25 mouse cellular contexts compared by ENCODE assay signal in genomic region chr16:4649692-4650091, GRCm38 (mm10). TPM values are rescaled to one million over a fixed set of nuclear protein-coding genes. Genes with fewer than 3 reads are reported as not detected.
DNase-seq lines count a peak whose midpoint lies in the region; ATAC-seq and TF ChIP-seq lines count a peak whose summit lies in the region.
"Had no signal": no experiment of that assay in that cellular context is flagged by ENCODE, and none has a peak within 500 bp of the region (broad histone marks: within the 10 kb centered on the region; RNA-seq: fewer than 3 reads in every experiment).

No protein-coding gene starts in this region.

- no peak overlapping the region for H3K9ac ChIP-seq in midbrain, embryonic 14.5 days (replicated peaks; ENCODE audit: low read length)
- no peak overlapping the region for H3K9ac ChIP-seq in embryonic facial prominence, embryonic 13.5 days
- no peak overlapping the region for H3K9ac ChIP-seq in limb, embryonic 15.5 days
- H3K9ac ChIP-seq: heart, embryonic 15.5 days; hindbrain, embryonic 12.5 days had no signal

- peak overlapping the region; percentile 78 for H3K27ac ChIP-seq in gastrocnemius, adult 2 months
- peak overlapping the region; percentile 35; the same call in 1 of the 2 replicates for H3K27ac ChIP-seq in midbrain, embryonic 10.5 days (replicated peaks)
- H3K27ac ChIP-seq in midbrain, embryonic 14.5 days (replicated peaks; ENCODE audit: low read depth, low read length) = no peak overlapping the region
- H3K27ac ChIP-seq in embryonic facial prominence, embryonic 13.5 days = peak overlapping the region; percentile 97; the same call in 1 of the 2 replicates
- H3K27ac ChIP-seq in limb, embryonic 15.5 days = peak overlapping the region; percentile 91; the same call in 1 of the 2 replicates
- H3K27ac ChIP-seq: heart, embryonic 15.5 days; hindbrain, embryonic 12.5 days; layer of hippocampus, adult 2 months had no signal

- peaks cover 29% of the 10 kb centered on the region for H3K4me1 ChIP-seq in midbrain, embryonic 10.5 days
- H3K4me1 ChIP-seq in midbrain, embryonic 14.5 days (ENCODE audit: control insufficient read depth, insufficient read depth, low read length) = no peaks in the 10 kb centered on the region
- peaks cover 92% of the 10 kb centered on the region for H3K4me1 ChIP-seq in embryonic facial prominence, embryonic 13.5 days
- peaks cover 98% of the 10 kb centered on the region for H3K4me1 ChIP-seq in limb, embryonic 15.5 days

- intact Hi-C loops in gastrocnemius, adult 2 months (cut with DNase I) = no loop called here
- intact Hi-C loops in gastrocnemius, postnatal 36 days (cut with DNase I) = no loop called here

- H3K36me3 ChIP-seq in midbrain, embryonic 10.5 days = peaks cover 64% of the 10 kb centered on the region
- peaks cover 36% of the 10 kb centered on the region for H3K36me3 ChIP-seq in midbrain, embryonic 14.5 days (ENCODE audit: control insufficient read depth, insufficient read depth, low read length)
- peaks cover 85% of the 10 kb centered on the region for H3K36me3 ChIP-seq in embryonic facial prominence, embryonic 13.5 days
- H3K36me3 ChIP-seq in limb, embryonic 15.5 days = peaks cover 64% of the 10 kb centered on the region

- no peak overlapping the region for H3K4me2 ChIP-seq in midbrain, embryonic 14.5 days (ENCODE audit: low read length)
- no peak overlapping the region for H3K4me2 ChIP-seq in embryonic facial prominence, embryonic 13.5 days
- no peak overlapping the region for H3K4me2 ChIP-seq in limb, embryonic 15.5 days
- H3K4me2 ChIP-seq: heart, embryonic 15.5 days; hindbrain, embryonic 12.5 days had no signal

- TF ChIP-seq CTCF in gastrocnemius, adult 2 months (IDR thresholded peaks at IDR 0.05) = no peak

- peak; percentile 40 for DNase-seq in gastrocnemius, adult 2 months
- DNase-seq in gastrocnemius, postnatal 36 days = no peak
- no peak for DNase-seq in midbrain, embryonic 10.5 days (ENCODE audit: low spot score)
- DNase-seq in midbrain, embryonic 14.5 days = no peak
- DNase-seq in urinary bladder, adult 2 months (ENCODE audit: low spot score) = no peak
- DNase-seq in kidney, postnatal 25 days = no peak
- DNase-seq: adrenal gland, postnatal 25 days; cerebellum, adult 11-12 months; cerebellum, postnatal 25 days; embryo, embryonic 11 days; kidney, adult 2 months; kidney, postnatal 10 days; lung, postnatal 14 days; spleen, adult 18-20 months; thymus, adult 2 months had no signal

- peak overlapping the region; percentile 54 for H3K4me3 ChIP-seq in gastrocnemius, adult 2 months
- no peak overlapping the region for H3K4me3 ChIP-seq in midbrain, embryonic 10.5 days
- no peak overlapping the region for H3K4me3 ChIP-seq in midbrain, embryonic 14.5 days (replicated peaks; ENCODE audit: low read depth, low read length)
- H3K4me3 ChIP-seq in embryonic facial prominence, embryonic 13.5 days = no peak overlapping the region
- no peak overlapping the region for H3K4me3 ChIP-seq in limb, embryonic 15.5 days
- H3K4me3 ChIP-seq: erythroblast, embryonic 14.5 days; heart, embryonic 15.5 days; hindbrain, embryonic 12.5 days; layer of hippocampus, adult 2 months; megakaryocyte, embryonic 14.5 days; myocyte had no signal

- no peaks in the 10 kb centered on the region for H3K9me3 ChIP-seq in midbrain, embryonic 10.5 days (replicated peaks)
- H3K9me3 ChIP-seq in midbrain, embryonic 14.5 days (ENCODE audit: control insufficient read depth, low read length) = no peaks in the 10 kb centered on the region
- no peaks in the 10 kb centered on the region for H3K9me3 ChIP-seq in embryonic facial prominence, embryonic 13.5 days
- no peaks in the 10 kb centered on the region for H3K9me3 ChIP-seq in limb, embryonic 15.5 days
- H3K9me3 ChIP-seq: heart, embryonic 15.5 days; hindbrain, embryonic 12.5 days; megakaryocyte, embryonic 14.5 days had no signal

- WGBS in midbrain, embryonic 10.5 days = 94% methylated on average over 11 of the region's 11 CpGs
- 89% methylated on average over 11 of the region's 11 CpGs for WGBS in midbrain, embryonic 14.5 days
- 90% methylated on average over 11 of the region's 11 CpGs for WGBS in embryonic facial prominence, embryonic 13.5 days
- 88% methylated on average over 11 of the region's 11 CpGs for WGBS in limb, embryonic 15.5 days

- H3K27me3 ChIP-seq in midbrain, embryonic 10.5 days (ENCODE audit: low read depth, poor library complexity, severe bottlenecking) = no peaks in the 10 kb centered on the region
- no peaks in the 10 kb centered on the region for H3K27me3 ChIP-seq in midbrain, embryonic 14.5 days (ENCODE audit: control insufficient read depth, insufficient read depth, low read length)
- H3K27me3 ChIP-seq in embryonic facial prominence, embryonic 13.5 days = no peaks in the 10 kb centered on the region
- H3K27me3 ChIP-seq in limb, embryonic 15.5 days = no peaks in the 10 kb centered on the region
- H3K27me3 ChIP-seq: heart, embryonic 15.5 days; hindbrain, embryonic 12.5 days had no signal

- ATAC-seq in midbrain, embryonic 14.5 days (ENCODE audit: low FRiP score, low TSS enrichment) = no peak
- no peak for ATAC-seq in embryonic facial prominence, embryonic 13.5 days (ENCODE audit: insufficient number of reproducible peaks, insufficient read depth, low FRiP score, low TSS enrichment, low read depth)
- ATAC-seq in limb, embryonic 15.5 days (ENCODE audit: insufficient number of reproducible peaks, low FRiP score, low TSS enrichment, low read depth) = no peak
- ATAC-seq: CD4-positive, CD25-positive, alpha-beta regulatory T cell, adult 4 months; forebrain, embryonic 14.5 days had no signal

RNA-seq across cellular contexts. Expression of gene Dnaja3, which starts 9.9 kb away (rescaled TPM):
- 100 to 1,000 TPM in 1 of 2 experiments, 10 to 100 TPM in 1; 86.4 to 110 TPM for total RNA-seq in gastrocnemius, adult 2 months (2021)
- 10 to 100 TPM; 90.1 TPM for total RNA-seq in gastrocnemius, postnatal 36 days (2021)
- polyA plus RNA-seq in midbrain, embryonic 10.5 days (2016; fragmentation: Nextera tagmentation; extraction: Ambion mirVana) = 59.9 and 66.1 TPM in 2 replicates
- polyA plus RNA-seq in midbrain, embryonic 14.5 days (2014; fragmentation: Nextera tagmentation; extraction: Ambion mirVana) = 44.8 and 55.0 TPM in 2 replicates
- polyA plus RNA-seq in embryonic facial prominence, embryonic 13.5 days (2015; fragmentation: Nextera tagmentation; extraction: Ambion mirVana) = 54.0 and 58.7 TPM in 2 replicates
- 60.5 and 65.1 TPM in 2 replicates for polyA plus RNA-seq in limb, embryonic 15.5 days (2015; fragmentation: Nextera tagmentation; extraction: Ambion mirVana)
- polyA plus RNA-seq in urinary bladder, adult 2 months (2012; rRNA removed) = 36.6 and 37.9 TPM in 2 replicates

RNA-seq across cellular contexts. Expression of gene Vasn, which starts 10.0 kb away (rescaled TPM):
- 1 to 10 TPM; 4.8 to 6.0 TPM for total RNA-seq in gastrocnemius, adult 2 months (2021)
- 1 to 10 TPM; 3.8 to 4.0 TPM for total RNA-seq in gastrocnemius, postnatal 36 days (2021)
- 9.0 and 10.6 TPM in 2 replicates for polyA plus RNA-seq in midbrain, embryonic 10.5 days (2016; fragmentation: Nextera tagmentation; extraction: Ambion mirVana)
- polyA plus RNA-seq in midbrain, embryonic 14.5 days (2014; fragmentation: Nextera tagmentation; extraction: Ambion mirVana) = 3.4 and 3.9 TPM in 2 replicates
- 29.2 and 30.2 TPM in 2 replicates for polyA plus RNA-seq in embryonic facial prominence, embryonic 13.5 days (2015; fragmentation: Nextera tagmentation; extraction: Ambion mirVana)
- polyA plus RNA-seq in limb, embryonic 15.5 days (2015; fragmentation: Nextera tagmentation; extraction: Ambion mirVana) = 41.5 and 45.1 TPM in 2 replicates
- 26.6 and 28.5 TPM in 2 replicates for polyA plus RNA-seq in urinary bladder, adult 2 months (2012; rRNA removed)

RNA-seq across cellular contexts. Expression of gene Pam16, which starts 24.9 kb away (rescaled TPM):
- total RNA-seq in gastrocnemius, adult 2 months (2021) = 100 to 1,000 TPM in 1 of 2 experiments, 10 to 100 TPM in 1; 97.4 to 112 TPM
- 10 to 100 TPM; 87.0 to 91.6 TPM for total RNA-seq in gastrocnemius, postnatal 36 days (2021)
- 91.0 and 94.8 TPM in 2 replicates for polyA plus RNA-seq in midbrain, embryonic 10.5 days (2016; fragmentation: Nextera tagmentation; extraction: Ambion mirVana)
- 171 and 207 TPM in 2 replicates for polyA plus RNA-seq in midbrain, embryonic 14.5 days (2014; fragmentation: Nextera tagmentation; extraction: Ambion mirVana)
- polyA plus RNA-seq in embryonic facial prominence, embryonic 13.5 days (2015; fragmentation: Nextera tagmentation; extraction: Ambion mirVana) = 71.0 and 99.5 TPM in 2 replicates
- 75.8 and 83.1 TPM in 2 replicates for polyA plus RNA-seq in limb, embryonic 15.5 days (2015; fragmentation: Nextera tagmentation; extraction: Ambion mirVana)
- 57.5 and 64.8 TPM in 2 replicates for polyA plus RNA-seq in urinary bladder, adult 2 months (2012; rRNA removed)

RNA-seq across cellular contexts. Expression of gene Coro7, which starts 29.9 kb away (rescaled TPM):
- 10 to 100 TPM; 12.1 to 13.6 TPM for total RNA-seq in gastrocnemius, adult 2 months (2021)
- total RNA-seq in gastrocnemius, postnatal 36 days (2021) = 10 to 100 TPM; 13.1 to 15.2 TPM
- polyA plus RNA-seq in midbrain, embryonic 10.5 days (2016; fragmentation: Nextera tagmentation; extraction: Ambion mirVana) = 21.4 and 25.0 TPM in 2 replicates
- 23.3 and 25.7 TPM in 2 replicates for polyA plus RNA-seq in midbrain, embryonic 14.5 days (2014; fragmentation: Nextera tagmentation; extraction: Ambion mirVana)
- 16.9 and 17.0 TPM in 2 replicates for polyA plus RNA-seq in embryonic facial prominence, embryonic 13.5 days (2015; fragmentation: Nextera tagmentation; extraction: Ambion mirVana)
- polyA plus RNA-seq in limb, embryonic 15.5 days (2015; fragmentation: Nextera tagmentation; extraction: Ambion mirVana) = 16.8 and 18.4 TPM in 2 replicates
- polyA plus RNA-seq in urinary bladder, adult 2 months (2012; rRNA removed) = 32.6 and 33.5 TPM in 2 replicates

RNA-seq across cellular contexts. Expression of gene Glis2, which starts 55.2 kb away (rescaled TPM):
- 1 to 10 TPM; 5.2 to 6.9 TPM for total RNA-seq in gastrocnemius, adult 2 months (2021)
- total RNA-seq in gastrocnemius, postnatal 36 days (2021) = 1 to 10 TPM; 5.9 to 7.0 TPM
- polyA plus RNA-seq in midbrain, embryonic 10.5 days (2016; fragmentation: Nextera tagmentation; extraction: Ambion mirVana) = 23.0 and 23.6 TPM in 2 replicates
- polyA plus RNA-seq in midbrain, embryonic 14.5 days (2014; fragmentation: Nextera tagmentation; extraction: Ambion mirVana) = 13.2 and 13.4 TPM in 2 replicates
- 25.3 and 31.2 TPM in 2 replicates for polyA plus RNA-seq in embryonic facial prominence, embryonic 13.5 days (2015; fragmentation: Nextera tagmentation; extraction: Ambion mirVana)
- polyA plus RNA-seq in limb, embryonic 15.5 days (2015; fragmentation: Nextera tagmentation; extraction: Ambion mirVana) = 31.7 and 34.9 TPM in 2 replicates
- polyA plus RNA-seq in urinary bladder, adult 2 months (2012; rRNA removed) = 40.3 and 43.3 TPM in 2 replicates
